Mouse (Mus musculus): ENCODE measurements around the gene Ift46. TPM values are rescaled to one million over a fixed set of nuclear protein-coding genes. Genes with fewer than 3 reads are reported as not detected.
A peak's percentile ranks its signal among the peaks of the same experiment; 100 is the strongest.

The Ift46 gene
- total RNA-seq (2021): 10 to 100 TPM; 16.7 to 24.0 TPM
- long read RNA-seq, experiment 1, full-length matches to known transcripts: 6 of 8 reads
- long read RNA-seq, experiment 1, partial matches to known transcripts: 2 of 8 reads
- long read RNA-seq, experiment 1, other reads (novel, unspliced or antisense): 0 of 8 reads
- long read RNA-seq, experiment 2, full-length matches to known transcripts: 7 of 9 reads
- long read RNA-seq, experiment 2, partial matches to known transcripts: 0 of 9 reads
- long read RNA-seq, experiment 2, other reads (novel, unspliced or antisense): 2 of 9 reads

DNA sequence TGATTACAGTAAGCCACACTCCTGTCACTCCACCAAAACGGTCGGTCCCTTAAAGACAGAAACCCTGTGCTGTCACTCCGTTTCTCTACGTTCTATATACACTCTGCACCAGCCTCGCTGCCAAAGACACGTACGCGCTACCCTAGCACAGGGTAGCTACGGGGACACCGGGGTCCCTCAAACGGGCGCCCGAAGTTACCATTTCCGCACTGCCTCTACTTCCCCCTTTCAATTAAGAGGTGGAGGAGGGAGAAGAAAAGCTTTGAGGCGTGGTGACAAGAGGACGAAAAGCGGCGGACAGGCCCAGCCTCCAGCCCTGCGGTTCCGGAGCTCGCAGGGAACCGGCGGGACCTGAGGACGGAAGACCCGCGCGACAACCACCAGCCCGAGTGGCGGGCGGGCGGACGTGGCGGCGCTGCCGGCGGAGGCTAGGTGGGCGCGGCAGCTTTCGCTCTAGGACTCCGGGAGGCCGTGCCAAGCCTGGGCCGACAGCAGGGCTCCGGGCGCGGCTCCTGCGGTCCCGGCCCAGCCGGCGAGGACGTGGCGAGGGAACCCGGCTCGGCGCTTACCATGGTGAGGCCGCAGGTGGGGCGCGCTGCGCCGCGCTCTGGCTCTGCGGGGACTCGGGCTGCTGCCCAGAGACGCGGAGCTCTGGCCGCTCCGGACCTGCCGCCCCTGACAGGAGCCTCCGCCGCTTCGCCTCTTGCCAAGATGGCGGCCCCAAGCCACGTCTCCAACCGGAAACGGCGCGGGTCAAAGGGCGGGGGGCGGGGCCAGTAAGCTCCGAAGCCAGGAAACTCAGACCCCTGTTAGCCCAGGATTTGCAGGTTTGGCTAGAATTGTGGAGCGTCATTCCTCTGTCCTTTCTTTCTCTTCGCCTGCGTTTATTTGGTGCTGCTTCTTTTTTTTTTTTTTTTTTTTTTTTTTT lies at the start of gene Ift46, which contains the start of gene Arcn1:
TSS of gene Ift46 (plus strand) at position 808 of the 928 bp plus-strand sequence.
TSS of gene Arcn1 (minus strand) at position 745 of the 928 bp plus-strand sequence.
- peak; percentile 85 for DNase-seq

DNA sequence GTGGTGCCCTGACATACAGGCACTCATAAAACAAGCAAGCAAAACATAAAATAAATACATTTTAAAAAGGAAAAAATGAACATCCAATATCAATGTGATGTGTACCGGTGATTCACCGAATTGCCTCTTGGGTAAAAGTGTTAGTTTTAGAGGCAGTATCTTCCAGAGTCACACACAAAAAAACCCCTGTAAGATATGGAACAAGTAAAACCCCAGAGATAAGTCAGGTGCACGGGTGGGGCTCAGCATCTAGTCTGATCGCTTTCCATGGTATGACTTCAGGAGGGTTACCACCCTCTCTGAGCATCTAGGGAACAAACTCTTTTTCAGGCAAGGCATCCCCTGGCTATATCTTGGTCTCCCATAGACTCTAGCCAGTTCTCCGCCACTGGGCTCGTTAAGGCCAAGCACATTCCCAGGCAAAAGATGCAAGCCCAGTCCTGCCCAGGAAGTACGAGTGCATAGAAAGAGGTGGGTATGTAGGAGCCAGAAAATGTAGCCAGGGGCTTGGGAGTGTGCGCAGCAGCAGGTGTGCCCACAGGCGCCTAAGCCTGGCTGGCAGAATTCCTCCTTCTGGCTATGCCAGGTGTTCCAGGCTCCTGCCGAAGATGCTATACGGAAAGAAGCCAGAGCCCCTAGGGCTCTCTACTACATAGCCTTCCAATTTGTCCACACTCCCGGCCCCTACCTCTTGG lies 48.6 kb upstream of the Ift46 start:
- no peak for DNase-seq

DNA sequence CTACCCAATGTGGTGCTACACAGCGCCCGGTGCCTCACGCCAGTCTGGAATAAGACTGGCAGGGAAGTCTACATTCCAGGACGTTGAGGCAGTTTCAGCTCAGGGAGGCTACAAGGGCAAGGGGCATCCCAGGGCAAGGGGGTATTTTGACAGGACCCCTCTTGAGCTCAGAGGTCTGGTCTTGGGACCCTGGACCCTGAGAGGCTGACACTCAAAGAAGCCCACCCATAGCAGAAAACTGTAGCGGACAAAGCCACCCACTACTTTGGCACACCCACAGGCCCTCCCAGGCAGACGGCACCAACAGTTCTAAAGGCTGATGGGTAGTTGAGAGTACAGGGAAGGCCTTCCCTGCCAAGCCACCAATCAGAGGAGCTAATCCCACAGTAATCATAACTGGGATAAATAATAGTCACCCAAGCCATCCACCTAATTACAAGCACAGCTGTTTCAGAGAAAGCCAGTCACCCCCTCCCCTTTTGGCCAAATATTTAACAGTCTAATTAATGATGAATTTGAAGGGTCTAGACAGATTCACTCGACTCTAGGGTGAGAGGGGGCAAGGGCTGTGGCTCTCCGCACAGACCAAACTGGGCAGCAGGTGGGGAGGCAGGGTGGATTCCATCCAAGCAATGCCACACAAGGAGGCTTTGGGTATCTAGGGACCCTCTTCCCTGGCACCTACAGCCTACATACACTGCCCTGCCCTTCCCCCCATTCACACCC lies 47.9 kb upstream of the Ift46 start:
- DNase-seq: no peak

DNA sequence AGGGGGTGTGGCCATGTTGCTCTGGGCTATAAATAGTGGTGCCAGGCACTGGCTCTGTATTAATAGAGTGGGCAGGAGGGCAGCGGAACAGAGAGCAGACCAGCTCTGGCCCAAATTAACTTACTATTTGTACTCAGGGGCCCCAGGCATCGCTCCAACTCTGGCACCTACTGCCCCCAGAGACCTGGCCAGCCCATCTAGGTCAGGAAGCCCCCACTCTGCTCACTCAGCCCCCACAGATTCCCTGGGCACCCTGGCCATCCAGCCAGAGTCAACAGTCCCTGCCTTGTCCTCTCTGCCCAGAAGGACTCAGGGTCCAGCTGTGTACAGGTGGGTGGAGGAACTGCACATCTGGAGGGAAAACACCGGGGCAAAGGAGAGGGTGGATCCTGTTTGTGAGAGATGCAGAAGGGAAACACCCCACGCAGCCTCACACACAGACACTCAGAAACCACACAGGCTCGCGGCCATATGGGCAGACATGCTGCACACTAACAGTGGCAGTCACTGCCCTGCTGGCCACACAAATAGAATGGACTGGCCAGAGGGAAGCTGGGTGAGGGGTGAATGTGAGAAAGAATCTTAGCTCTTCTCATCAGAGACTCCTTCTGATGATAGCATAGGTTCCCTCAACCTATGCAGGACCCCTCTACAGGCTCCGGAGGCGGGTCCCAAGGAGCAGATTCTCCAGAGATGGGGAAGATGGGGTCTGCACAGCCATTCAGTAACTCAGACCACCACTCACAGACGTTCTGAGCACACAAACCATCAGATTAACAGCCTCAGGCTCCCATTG lies 47.2 kb upstream of the Ift46 start:
- no peak for DNase-seq

DNA sequence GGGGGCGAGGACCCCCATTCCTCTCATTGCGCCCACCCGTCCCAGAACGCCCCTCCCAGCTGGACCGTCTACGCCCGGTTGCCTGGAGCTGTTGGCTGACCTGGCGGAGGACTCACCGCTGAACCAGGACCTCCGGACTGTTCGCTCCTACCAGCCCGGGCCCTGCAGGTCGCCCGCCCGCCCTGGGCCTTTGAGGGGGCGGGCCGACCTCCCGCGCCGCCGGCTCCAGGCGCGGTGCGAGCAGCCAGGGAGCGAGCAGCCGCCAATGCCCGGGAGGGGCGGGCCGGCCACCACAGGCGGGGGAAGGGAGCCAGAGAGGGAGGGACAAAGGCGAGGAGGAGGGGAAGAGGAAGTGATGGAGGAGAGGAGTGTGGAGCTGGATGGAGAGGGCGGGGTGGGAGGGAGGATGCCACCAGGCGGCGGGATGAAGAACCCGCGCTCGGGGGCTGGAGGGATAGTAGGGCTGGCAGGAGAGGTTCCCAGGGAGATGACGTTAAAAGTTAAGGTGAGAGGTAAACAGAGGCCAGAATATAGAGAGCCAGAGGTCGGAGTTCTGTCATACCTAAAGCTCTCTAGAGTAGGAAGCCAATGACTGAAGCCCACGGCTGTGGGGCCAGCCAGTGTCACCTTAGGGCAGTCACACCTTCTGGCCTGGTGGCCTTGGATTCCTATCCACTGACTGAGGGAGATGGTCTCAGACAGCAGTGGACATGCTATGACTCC lies 46.4 kb upstream of the Ift46 start:
- DNase-seq: peak; percentile 92

DNA sequence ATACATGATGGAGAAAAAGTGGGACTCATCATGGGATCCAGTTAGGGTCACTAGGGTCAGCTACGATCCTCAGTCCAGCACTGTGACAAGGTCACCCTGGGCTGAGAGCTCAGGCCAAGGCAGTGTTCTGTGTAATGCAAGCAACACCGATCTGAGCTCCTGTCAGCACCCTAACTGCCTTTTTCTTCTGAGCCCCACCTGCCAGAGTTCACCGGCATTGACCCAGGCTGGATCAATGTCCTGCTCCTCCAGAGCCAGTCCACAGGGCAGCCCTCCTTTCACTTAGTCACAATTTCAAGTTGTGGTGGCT lies 45.9 kb upstream of the Ift46 start:
- DNase-seq: no peak

DNA sequence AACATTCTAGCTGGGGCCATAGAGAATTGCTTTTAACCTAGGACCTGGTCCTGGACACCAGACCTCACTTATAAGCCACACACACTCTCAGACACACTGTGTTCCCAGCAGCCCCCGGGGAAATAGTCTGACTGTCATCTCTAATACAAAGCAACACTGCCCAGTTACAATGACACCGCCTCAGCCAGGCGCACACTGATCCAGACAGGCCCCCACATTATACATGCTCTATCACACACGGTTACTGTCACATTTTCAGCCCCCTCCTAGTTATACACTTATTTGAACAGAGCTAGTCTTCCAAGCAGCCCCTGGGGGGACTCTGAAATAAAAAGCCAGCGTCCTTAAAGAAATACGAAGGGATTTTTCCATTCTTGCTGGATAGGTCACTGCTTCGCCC lies 45.1 kb upstream of the Ift46 start:
- no peak for DNase-seq

DNA sequence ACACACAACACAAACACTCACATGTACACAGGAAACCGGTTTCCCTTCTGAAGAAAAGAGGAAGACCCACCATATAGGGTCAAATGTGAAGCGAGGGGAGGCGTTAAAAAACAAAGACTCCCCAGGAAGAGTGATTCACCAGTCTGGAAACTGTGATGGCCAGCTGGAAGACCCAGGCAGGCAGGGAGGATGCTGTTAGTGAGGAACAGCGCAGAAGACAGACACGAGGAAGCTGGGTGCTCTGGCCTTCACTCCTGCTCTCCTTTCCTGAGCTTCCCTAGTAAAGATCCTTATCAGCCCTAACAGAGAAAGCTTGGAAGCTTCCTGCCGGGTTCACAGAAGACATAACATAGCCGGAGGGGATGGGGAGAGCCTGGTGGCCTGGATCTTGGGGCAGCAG lies 44.7 kb upstream of the Ift46 start:
- DNase-seq: no peak

DNA sequence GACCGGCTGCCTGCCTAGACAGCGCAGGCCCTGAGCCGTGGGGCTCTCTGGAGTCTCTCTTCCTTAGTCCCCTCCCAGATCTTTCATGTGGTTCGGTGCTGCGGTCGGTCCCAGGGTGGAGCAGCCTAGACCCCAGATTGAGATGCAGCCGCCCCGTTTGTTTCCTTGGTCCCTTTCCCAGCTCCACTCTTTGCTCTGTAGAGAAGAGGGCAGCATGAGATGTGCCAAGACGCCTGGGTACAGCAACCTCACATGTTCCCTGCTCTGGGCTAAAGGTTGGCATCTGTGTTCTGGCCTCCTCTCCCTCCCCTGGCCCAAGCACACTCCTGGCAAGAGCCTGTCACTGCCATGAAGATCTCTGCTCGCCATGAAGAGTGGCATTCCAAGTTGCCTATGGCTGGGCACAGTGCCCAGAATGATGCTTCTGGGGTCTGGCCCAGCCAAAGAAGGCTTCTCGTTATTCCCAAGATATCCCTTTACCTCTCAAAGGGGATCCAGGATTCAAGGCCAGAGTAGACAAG lies 44.1 kb upstream of the Ift46 start:
- no peak for DNase-seq

DNA sequence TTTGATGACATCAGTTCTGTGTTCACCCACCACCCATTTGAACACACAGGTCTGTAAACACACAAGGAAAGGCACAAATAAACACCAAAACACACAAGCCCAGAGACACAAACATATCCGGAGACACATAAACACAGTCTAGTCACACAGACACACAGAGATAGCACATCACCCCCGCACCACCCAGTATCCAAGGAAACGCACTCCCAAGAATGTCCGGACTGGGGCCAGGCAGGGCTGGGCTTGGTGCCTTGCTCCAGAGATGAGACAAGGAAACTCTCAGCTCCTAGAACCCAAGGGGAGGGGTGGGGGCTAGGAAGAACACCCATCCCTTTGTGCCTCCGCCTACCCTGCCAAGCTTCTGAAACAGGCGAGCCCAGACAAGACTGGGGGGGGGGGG lies 43.5 kb upstream of the Ift46 start:
- peak; percentile 77 for DNase-seq

DNA sequence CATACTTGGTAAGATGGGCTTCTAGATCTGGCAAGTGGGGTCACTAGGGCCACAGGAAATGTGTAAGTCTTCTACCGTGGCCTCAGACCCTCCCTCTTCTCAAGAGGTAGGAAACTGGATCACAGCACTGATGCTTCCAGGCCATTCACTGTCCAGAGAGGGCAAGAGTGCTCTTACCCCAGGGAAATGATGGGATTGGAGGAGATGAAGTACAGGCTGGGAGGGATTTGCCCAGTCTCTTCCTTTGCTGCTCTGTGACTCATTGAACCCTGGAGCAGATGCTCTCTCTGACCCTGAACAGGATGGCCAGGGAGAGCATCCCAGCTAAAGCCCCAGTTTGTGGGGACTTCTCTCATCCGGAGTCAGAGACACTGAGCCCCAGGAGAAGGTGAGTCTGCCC lies 43.0 kb upstream of the Ift46 start:
- DNase-seq: no peak

DNA sequence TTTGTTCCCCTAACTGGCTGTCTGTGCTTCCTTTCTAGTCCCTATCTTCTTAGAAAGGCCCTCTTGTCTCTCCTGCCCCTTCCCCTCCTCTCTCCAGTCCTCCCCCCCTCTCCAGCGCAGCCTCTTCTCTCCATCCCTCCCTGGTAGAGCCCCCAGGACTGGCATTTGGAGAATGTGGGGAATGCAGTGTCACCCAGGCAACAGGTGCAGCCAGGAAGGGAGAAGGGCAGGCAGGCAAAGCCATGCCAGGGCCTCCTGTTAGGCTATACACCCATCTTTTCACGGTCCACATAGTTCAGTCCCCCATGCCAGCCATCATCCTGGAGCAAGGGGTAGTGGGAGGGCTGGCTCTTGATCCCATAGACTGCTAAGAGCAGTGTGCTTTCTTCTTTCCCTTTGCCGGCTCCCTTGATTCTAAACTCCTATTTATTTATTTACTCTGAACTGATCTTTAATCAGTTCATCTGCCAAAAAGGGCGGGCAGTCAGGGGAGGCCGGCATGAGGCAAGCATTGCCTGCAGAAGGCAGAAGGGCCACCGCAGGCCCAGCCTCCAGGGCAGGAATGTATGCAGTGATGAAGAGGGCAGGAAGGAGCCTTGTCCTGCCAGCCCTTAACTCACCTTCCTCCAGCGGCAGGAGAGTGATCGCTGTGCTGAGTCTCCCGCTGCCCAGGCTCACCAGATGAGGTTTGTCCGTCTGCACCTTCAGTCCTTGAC lies 41.1 kb upstream of the Ift46 start:
- no peak for DNase-seq

DNA sequence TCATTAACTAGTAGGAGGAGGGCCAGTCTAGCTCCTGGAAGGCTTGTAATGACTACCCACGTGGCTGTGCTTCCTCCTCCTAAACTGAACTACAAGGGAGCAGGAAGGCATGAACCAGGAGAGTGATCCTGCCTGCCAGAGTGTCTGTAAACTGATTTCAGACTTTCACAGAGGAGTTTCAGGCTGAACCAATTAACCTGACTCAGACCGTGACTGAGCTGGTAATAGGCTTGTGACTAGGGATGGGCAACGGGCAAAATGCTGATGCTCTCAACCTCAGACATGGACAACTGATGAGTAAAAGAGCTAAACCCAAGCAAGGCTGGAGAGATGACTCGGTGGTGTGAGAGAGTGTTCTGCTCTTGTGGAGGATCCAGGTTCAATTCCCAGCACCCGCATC lies 40.3 kb upstream of the Ift46 start:
- DNase-seq: no peak

DNA sequence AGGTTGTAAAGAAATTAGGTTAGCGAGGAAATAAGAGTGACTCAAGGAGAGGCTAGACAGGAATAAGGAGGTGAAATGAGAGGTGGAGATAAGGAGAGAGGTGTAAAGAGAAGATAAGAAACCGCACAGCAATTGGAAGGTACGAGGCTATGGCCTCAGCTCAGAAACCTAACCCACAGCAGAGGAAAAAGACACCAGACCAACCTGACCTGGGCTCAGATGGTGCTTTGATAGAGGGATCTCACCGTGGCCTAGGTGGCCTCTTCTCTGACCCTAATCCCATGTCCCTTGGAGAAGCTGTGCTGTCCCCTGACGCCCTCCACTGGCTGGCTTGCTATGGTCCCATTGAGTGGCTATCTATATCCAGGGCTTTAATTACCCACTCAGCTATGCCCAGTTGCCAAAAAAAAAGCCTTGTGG lies 35.6 kb upstream of the Ift46 start:
- DNase-seq: no peak

DNA sequence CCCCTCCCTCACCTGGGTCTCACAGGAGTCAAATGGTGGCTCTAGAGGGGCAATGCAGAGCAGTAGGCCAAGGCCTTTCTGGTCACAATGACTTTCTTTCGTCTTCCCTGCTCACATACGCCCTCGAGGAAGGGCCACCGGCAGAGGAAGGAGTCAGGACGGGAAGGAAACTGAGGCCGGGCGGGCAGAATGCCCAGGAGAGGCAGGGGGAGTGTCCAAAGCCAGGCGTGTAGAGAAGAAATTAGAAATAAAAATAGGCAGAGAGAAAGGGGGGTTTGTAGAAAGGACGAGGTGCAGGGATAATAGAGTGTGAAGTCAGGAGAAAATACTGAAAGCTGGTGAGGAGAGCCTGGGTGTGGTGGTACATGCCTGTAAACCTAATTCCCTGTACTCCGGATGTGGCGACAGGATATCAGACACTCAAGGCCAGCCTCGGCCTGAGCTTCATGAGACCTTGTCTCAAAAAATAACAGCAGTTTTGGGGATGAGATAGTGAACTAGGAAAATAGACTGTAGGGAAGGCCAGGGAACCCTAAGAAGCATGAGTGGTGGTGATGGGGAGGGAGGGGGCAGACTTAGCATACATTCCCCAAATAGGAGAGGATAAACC lies 34.7 kb upstream of the Ift46 start:
- no peak for DNase-seq

DNA sequence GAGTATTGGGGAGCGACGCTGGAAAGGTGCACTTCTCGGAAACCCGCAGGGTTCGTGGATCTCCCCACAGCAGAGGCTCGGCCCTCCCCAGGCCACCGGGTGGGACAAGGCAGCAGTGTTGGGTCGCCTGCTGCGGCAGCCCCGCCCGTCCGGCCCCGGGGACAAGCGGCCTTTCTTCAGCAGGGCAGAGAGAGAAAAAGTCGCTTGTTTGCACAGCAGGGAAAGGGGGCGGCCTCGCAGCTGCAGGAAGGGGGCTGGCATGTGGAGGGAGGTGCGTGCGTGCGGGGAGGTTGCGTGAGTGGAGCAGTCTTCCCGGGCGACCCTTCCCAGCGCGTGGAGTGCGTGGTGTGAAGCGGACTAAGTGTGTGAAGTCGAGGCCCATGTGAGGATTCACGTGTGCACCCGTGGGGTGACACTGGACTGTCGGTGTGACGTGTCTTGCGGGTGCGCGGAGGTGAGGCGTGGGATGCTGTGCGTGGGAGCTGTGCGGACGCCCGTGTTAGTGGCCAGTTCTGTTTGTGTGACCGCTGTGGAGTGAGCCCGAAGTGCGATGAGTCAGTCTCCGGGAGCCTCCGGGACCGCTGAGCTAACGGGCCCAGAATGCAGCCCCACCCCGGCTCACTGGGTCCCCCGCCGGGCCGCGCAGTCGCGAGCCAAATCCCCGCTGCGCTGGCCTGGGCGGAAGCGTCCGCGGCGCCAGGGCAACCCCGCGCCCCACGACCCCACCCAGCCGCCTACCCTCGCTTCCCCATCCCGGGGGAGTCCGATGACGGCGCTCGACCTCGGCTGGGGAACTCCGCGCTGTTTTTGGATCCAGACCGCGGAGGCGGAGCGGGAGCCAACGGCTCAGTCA lies 33.8 kb upstream of the Ift46 start:
- peak; percentile 89 for DNase-seq

DNA sequence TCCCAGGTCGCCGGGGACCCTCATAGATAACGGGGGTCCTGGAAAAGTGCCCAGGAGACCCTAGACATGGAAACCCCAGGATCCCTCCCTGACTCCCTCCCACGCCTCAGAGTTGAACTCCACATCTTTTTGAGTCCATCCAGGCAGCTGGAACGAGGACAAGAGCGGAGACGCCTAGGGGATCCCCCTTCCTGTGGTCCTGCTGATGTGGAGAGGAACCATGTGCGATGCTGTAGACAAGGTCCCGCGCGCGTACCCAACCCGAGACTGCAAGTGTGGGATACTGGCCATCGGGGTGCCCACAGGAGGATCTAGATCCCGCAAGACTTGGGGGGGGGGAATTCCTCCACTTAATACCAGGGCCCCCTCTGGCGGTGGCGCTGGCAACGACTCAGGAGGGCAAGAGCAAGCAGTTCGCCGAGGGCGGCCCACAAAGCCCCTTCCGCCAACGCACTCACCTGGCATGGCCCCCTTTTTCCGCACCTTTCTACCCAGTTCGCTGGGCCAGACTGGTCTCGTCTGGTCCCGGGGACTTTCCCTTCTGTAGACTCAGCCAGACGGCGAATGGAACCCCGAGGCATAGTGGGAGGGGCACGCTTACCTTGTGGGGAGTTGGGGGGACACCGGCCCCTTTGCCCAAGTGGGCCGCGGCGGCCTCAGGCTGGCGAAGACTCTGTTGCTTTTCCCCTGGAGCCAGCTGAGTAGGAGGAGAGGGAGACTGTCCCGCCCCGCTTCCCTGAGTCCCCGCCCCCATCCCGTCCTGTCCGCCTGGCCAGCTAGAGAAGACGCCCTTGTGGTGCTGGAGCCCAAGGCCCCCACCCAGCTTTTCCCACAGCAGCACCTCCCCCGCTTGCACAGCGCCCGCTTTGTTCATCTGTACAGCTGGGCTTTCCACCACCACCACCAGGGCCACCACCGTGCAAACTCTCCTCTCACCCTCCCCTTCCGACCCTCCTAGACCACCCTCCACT lies 32.9 kb upstream of the Ift46 start, which contains the start of gene Phldb1:
TSS of gene Phldb1 (minus strand) at position 675 of the 971 bp plus-strand sequence.
- peak; percentile 88 for DNase-seq
